Mouse (Mus musculus) limb, embryonic 12.5 days (tissue): ENCODE results near the gene Napsa. TPM values are rescaled to one million over a fixed set of nuclear protein-coding genes. Genes with fewer than 3 reads are reported as not detected.

Source experiments
- ATAC-seq: fragments of 200-750 bp; cut with Nextera tagmentation; 2 replicates; pipeline ENCODE4 v1.8.0; 2017; ENCODE audit warnings: low read depth, moderate TSS enrichment; ENCODE audit not compliant: insufficient number of reproducible peaks, insufficient read depth, low FRiP score, low TSS enrichment
- H3K27ac ChIP-seq: fragments of 300-500 bp; sonication (generic); 2 replicates; pipeline ENCODE4 v1.5.1; 2016; ENCODE audit warnings: mild to moderate bottlenecking, moderate library complexity
- H3K27me3 ChIP-seq: fragments of 300-500 bp; sonication (generic); 2 replicates; pipeline ENCODE4 v1.6.1; 2016; ENCODE audit warnings: mild to moderate bottlenecking, moderate library complexity
- H3K36me3 ChIP-seq: fragments of 300-500 bp; sonication (generic); 2 replicates; pipeline ENCODE4 v1.6.1; 2016; ENCODE audit warnings: mild to moderate bottlenecking, moderate library complexity
- H3K4me1 ChIP-seq: fragments of 300-500 bp; sonication (generic); replicated peaks from 2 replicates; pipeline ENCODE4 v1.6.1; 2016
- H3K4me2 ChIP-seq: fragments of 300-500 bp; sonication (generic); 2 replicates; pipeline ENCODE4 v1.6.1; 2016; ENCODE audit warnings: mild to moderate bottlenecking, moderate library complexity
- H3K4me3 ChIP-seq: fragments of 300-500 bp; sonication (generic); replicated peaks from 2 replicates; pipeline ENCODE4 v1.5.1; 2016; ENCODE audit warnings: mild to moderate bottlenecking
- H3K9ac ChIP-seq: fragments of 300-500 bp; sonication (generic); replicated peaks from 2 replicates; pipeline ENCODE4 v1.6.1; 2016; ENCODE audit warnings: mild to moderate bottlenecking, moderate library complexity
- H3K9me3 ChIP-seq: fragments of 300-500 bp; sonication (generic); 2 replicates; pipeline ENCODE4 v1.6.1; 2016; ENCODE audit warnings: mild to moderate bottlenecking, moderate library complexity
- WGBS: fragments of 180-500 bp; shearing (Covaris S2); methylation state at CpG from one replicate; pipeline ENCODE4 v1.1.7; 2016; 5-methylcytosine and 5-hydroxymethylcytosine counted together
- microRNA-seq: library from miRNA; unstranded; fragments of <30 nt; microRNA quantifications from one replicate; pipeline ENCODE4, GENCODE M21; 2017
- polyA plus RNA-seq: library from polyadenylated mRNA; unstranded; fragments of >200 nt; fragmentation: Nextera tagmentation; extraction: Ambion mirVana; gene quantifications from 2 replicates; pipeline ENCODE4 v1.2.1, GENCODE M21; 2016

Gene Napsa
- polyA plus RNA-seq, 1 experiment from 2014 or later, result 0.83 TPM

GRCm38 (mm10) chr7:44633407-44633806 is 61.2 kb downstream of the Napsa start:
- Histone ChIP-seq H3K9ac (no peak overlapping the region), H3K4me2 (no peak overlapping the region), H3K4me3 (no peak overlapping the region), H3K9me3 (peaks cover 5% of the 10 kb centered on the region), H3K36me3 (no peaks in the 10 kb centered on the region), H3K27me3 (peaks cover 84% of the 10 kb centered on the region), H3K4me1 (no peaks in the 10 kb centered on the region), H3K27ac (no peak overlapping the region)
- ATAC-seq, result no peak
- 16% methylated on average over 15 of the region's 15 CpGs for WGBS

Small RNA genes within 50 kb of the gene (microRNA-seq; reads per million reads assigned to microRNA genes)
- not detected for gene Mir7053

Other genes starting within 250 kb of the Napsa start
- gene Syt3, start 188.3 kb upstream of the Napsa start, polyA plus RNA-seq, result 3.0 and 3.3 TPM in 2 replicates
- gene 1700008O03Rik, start 186.6 kb upstream of the Napsa start, polyA plus RNA-seq, result 0.56 and 0.64 TPM in 2 replicates
- gene Lrrc4b, start 143.4 kb upstream of the Napsa start, polyA plus RNA-seq, result 0.86 and 0.98 TPM in 2 replicates
- 0.56 TPM in 1 of 2 replicates, not detected in the other for gene Aspdh, start 107.0 kb upstream of the Napsa start, polyA plus RNA-seq
- 72.9 and 76.5 TPM in 2 replicates for gene Josd2, start 104.4 kb upstream of the Napsa start, polyA plus RNA-seq
- 93.6 and 111 TPM in 2 replicates for gene Emc10, start 75.9 kb upstream of the Napsa start, polyA plus RNA-seq
- 19.0 and 27.5 TPM in 2 replicates for gene Fam71e1, start 75.8 kb upstream of the Napsa start, polyA plus RNA-seq
- gene Mybpc2, start 47.7 kb upstream of the Napsa start, polyA plus RNA-seq, result 0.09 and 0.13 TPM in 2 replicates
- 0.22 and 0.34 TPM in 2 replicates for gene Spib, start 40.3 kb upstream of the Napsa start, polyA plus RNA-seq
- 132 and 140 TPM in 2 replicates for gene Pold1, start 23.5 kb upstream of the Napsa start, polyA plus RNA-seq
- gene Nr1h2, start 18.4 kb upstream of the Napsa start, polyA plus RNA-seq, result 70.7 and 72.0 TPM in 2 replicates
- gene Kcnc3, start 18.3 kb downstream of the Napsa start, polyA plus RNA-seq, result 0.37 and 0.49 TPM in 2 replicates
- gene Myh14, start 98.5 kb downstream of the Napsa start, polyA plus RNA-seq, result 3.2 and 4.2 TPM in 2 replicates
- gene Izumo2, start 136.4 kb downstream of the Napsa start, polyA plus RNA-seq, result not detected in 2 replicates
- 36.2 and 36.8 TPM in 2 replicates for gene Vrk3, start 176.0 kb downstream of the Napsa start, polyA plus RNA-seq
- 2.6 and 3.3 TPM in 2 replicates for gene Zfp473, start 178.7 kb downstream of the Napsa start, polyA plus RNA-seq
- 105 and 114 TPM in 2 replicates for gene Nup62, start 243.7 kb downstream of the Napsa start, polyA plus RNA-seq
- 1.5 and 2.5 TPM in 2 replicates for gene Il4i1, start 244.0 kb downstream of the Napsa start, polyA plus RNA-seq
- gene Atf5, start 244.3 kb downstream of the Napsa start, polyA plus RNA-seq, result 3.7 and 4.1 TPM in 2 replicates